Mouse (Mus musculus) ES-Bruce4 (cell line): Measurements from ENCODE around the gene Arnt2. TPM values are rescaled to one million over a fixed set of nuclear protein-coding genes. Genes with fewer than 3 reads are reported as not detected.

Experiments used
- H3K27ac ChIP-seq: 2 replicates; pipeline ENCODE4 v1.5.1; 2012; ENCODE audit warnings: low read length, inconsistent platforms; ENCODE audit not compliant: insufficient read depth
- H3K27me3 ChIP-seq: 2 replicates; pipeline ENCODE4 v1.6.1; 2012; ENCODE audit warnings: mild to moderate bottlenecking, low read length, inconsistent platforms; ENCODE audit not compliant: control insufficient read depth, poor library complexity, insufficient read depth, severe bottlenecking
- H3K36me3 ChIP-seq: 2 replicates; pipeline ENCODE4 v1.6.1; 2012; ENCODE audit warnings: inconsistent platforms, mild to moderate bottlenecking, low read length, moderate library complexity; ENCODE audit not compliant: control insufficient read depth, poor library complexity, insufficient read depth, severe bottlenecking
- H3K4me1 ChIP-seq: one replicate; pipeline ENCODE4 v1.8.1; 2011; ENCODE audit warnings: low read length; ENCODE audit not compliant: control insufficient read depth, insufficient read depth
- H3K4me3 ChIP-seq: 2 replicates; pipeline ENCODE4 v1.5.1; 2011; ENCODE audit warnings: low read depth, mild to moderate bottlenecking, low read length
- H3K9ac ChIP-seq: 2 replicates; pipeline ENCODE4 v1.6.1; 2012; ENCODE audit warnings: low read depth, mild to moderate bottlenecking, inconsistent platforms; ENCODE audit not compliant: poor library complexity, severe bottlenecking
- H3K9me3 ChIP-seq: replicated peaks from 2 replicates; pipeline ENCODE4 v1.6.1; 2012; ENCODE audit warnings: mild to moderate bottlenecking, low read length, inconsistent platforms; ENCODE audit not compliant: control insufficient read depth, poor library complexity, insufficient read depth, severe bottlenecking
- CTCF ChIP-seq: IDR thresholded peaks from one replicate; pipeline ENCODE4 v1.8.1; 2011; ENCODE audit warnings: low read depth, low read length
- EP300 ChIP-seq: IDR thresholded peaks from 2 replicates; pipeline ENCODE4 v1.6.1; 2011; ENCODE audit warnings: low read depth, low read length; ENCODE audit not compliant: insufficient read depth
- POLR2A ChIP-seq: IDR thresholded peaks from one replicate; pipeline ENCODE4 v1.8.1; 2011; ENCODE audit warnings: low read length; ENCODE audit not compliant: insufficient read depth
- polyA plus RNA-seq: library from polyadenylated mRNA; stranded (reverse); fragments of >200 nt; gene quantifications from 2 replicates; pipeline ENCODE4 v1.2.4, GENCODE M21; 2011; ENCODE audit warnings: low read depth; ENCODE audit not compliant: missing spikeins, insufficient read depth, insufficient read length

Arnt2 gene
- polyA plus RNA-seq, 1 experiment, result 3.3 TPM

GRCm38 (mm10) chr7:84373691-84374090, 36.3 kb downstream of the Arnt2 start:
- TF ChIP-seq POLR2A, result no peak
- no peak for TF ChIP-seq CTCF
- no peak for TF ChIP-seq EP300
- H3K9ac ChIP-seq, result no peak overlapping the region
- H3K27ac ChIP-seq, result no peak overlapping the region
- no peak overlapping the region for H3K4me3 ChIP-seq
- H3K27me3 ChIP-seq, result no peaks in the 10 kb centered on the region
- no peaks in the 10 kb centered on the region for H3K4me1 ChIP-seq
- H3K36me3 ChIP-seq, result no peaks in the 10 kb centered on the region
- H3K9me3 ChIP-seq, result no peaks in the 10 kb centered on the region

DNA sequence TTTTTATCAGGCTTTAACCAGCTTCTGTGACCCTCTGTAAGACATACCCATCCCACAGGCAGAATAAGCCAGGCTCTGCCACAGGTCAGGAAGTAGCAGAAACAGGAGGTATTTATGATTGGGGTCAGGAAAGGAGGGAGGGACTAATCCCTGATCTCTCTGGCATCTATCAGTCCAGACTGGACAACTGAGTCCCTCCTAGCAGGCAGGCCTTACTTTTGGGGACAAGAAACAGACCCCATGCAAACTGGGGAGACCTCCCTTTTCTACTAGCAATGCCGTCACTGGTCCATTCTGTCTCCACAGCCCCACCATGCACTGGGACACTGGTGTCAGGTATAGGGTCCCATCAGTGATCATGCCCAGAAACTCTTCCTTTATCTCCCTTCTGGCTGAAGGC, 37.1 kb downstream of the Arnt2 start:
- Histone ChIP-seq H3K9ac (no peak overlapping the region), H3K36me3 (no peaks in the 10 kb centered on the region), H3K9me3 (no peaks in the 10 kb centered on the region), H3K27ac (no peak overlapping the region), H3K4me3 (no peak overlapping the region), H3K27me3 (no peaks in the 10 kb centered on the region), H3K4me1 (no peaks in the 10 kb centered on the region)
- TF ChIP-seq CTCF, result no peak
- no peak for TF ChIP-seq EP300
- no peak for TF ChIP-seq POLR2A

DNA sequence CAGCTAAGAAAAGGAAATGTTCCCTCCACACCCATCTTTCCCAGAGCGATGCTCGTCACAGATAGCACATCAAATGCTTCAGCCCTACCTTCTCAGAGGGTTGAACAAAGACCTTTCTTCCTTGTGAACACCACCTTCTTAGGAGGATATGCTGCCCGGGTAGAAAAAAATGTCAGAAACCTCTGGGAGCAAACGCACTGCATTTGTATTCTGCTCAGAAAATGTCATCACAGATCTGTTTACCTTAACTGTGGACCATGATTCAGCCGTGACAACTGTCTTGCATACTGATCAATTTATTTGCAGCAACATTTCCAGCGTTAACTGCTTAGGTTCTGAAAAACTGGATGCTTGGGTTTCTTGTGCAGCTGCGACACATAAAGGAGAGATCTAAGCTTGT, 37.7 kb downstream of the Arnt2 start:
- Histone ChIP-seq H3K4me3 (no peak overlapping the region), H3K9me3 (no peaks in the 10 kb centered on the region), H3K36me3 (no peaks in the 10 kb centered on the region), H3K9ac (no peak overlapping the region), H3K27me3 (no peaks in the 10 kb centered on the region), H3K27ac (no peak overlapping the region), H3K4me1 (no peaks in the 10 kb centered on the region)
- TF ChIP-seq EP300, result no peak
- TF ChIP-seq CTCF, result no peak
- no peak for TF ChIP-seq POLR2A

- Histone ChIP-seq H3K27ac (no peak overlapping the region), H3K27me3 (no peaks in the 10 kb centered on the region), H3K4me1 (no peaks in the 10 kb centered on the region), H3K4me3 (no peak overlapping the region), H3K9ac (no peak overlapping the region), H3K9me3 (no peaks in the 10 kb centered on the region), H3K36me3 (no peaks in the 10 kb centered on the region)
- TF ChIP-seq EP300 (no peak), POLR2A (no peak), CTCF (no peak)
Observed at GRCm38 (mm10) chr7:84370911-84371592, 38.9 kb downstream of the Arnt2 start.

DNA sequence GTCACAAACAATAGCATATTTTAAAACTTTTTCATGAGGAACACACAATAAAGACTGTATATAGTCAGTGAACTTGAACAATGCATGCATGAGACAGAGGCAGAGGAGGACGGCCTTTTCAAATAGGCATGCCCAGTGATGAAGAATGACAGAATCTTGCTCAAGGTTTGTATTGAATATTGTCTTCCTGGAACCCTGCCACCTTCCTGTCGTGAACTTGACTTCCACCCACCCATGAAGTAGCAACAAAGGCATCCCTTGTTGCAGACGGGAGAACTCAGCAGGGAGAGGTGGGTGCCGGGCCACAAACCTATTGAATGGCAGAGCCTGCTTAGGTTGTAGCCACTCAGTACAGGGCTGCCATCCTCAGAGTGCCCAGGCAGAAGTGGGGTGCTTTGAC, 43.7 kb downstream of the Arnt2 start:
- TF ChIP-seq EP300 (no peak), CTCF (no peak), POLR2A (no peak)
- Histone ChIP-seq H3K9me3 (no peaks in the 10 kb centered on the region), H3K27me3 (no peaks in the 10 kb centered on the region)

DNA sequence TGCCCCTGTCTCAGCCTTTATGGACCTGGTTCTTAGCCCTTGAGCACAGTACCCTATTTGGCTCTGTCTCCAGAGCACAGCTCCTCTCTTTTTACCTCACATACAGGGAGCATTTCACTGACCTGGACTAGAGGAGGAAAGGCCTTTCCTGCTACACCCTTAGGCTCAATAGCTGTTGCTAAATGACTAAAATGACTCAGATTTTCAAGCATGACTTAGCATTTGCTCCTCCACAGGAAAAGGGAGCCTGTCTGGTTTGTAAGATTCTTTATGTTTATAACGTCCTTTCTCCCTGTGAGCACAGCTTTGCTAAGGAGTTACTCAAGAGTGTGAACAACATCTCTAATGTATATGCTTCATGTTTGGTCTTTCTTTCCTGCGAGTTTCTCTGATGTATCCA, 47.3 kb downstream of the Arnt2 start:
- Histone ChIP-seq H3K9ac (no peak overlapping the region), H3K36me3 (no peaks in the 10 kb centered on the region), H3K4me3 (no peak overlapping the region), H3K27me3 (no peaks in the 10 kb centered on the region), H3K4me1 (no peaks in the 10 kb centered on the region), H3K27ac (no peak overlapping the region), H3K9me3 (no peaks in the 10 kb centered on the region)
- TF ChIP-seq CTCF (no peak), POLR2A (no peak), EP300 (no peak)

More for the DNA sequence above, 43.7 kb downstream of the Arnt2 start:
- H3K4me1 ChIP-seq, result no peaks in the 10 kb centered on the region
- no peak overlapping the region for H3K4me3 ChIP-seq
- H3K36me3 ChIP-seq, result no peaks in the 10 kb centered on the region
- no peak overlapping the region for H3K9ac ChIP-seq
- no peak overlapping the region for H3K27ac ChIP-seq
